Mouse (Mus musculus) urinary bladder, adult 18-20 months (tissue): Measurements from ENCODE around the gene Noc2l.

ENCODE experiments used
- DNase-seq, 2 experiments: peaks; one replicate each; pipeline ENCODE4 v3.0.0; 2022; ENCODE audit warnings: low spot score in 2 of 2, mixed read lengths in 2 of 2

Noc2l gene

GRCm38 (mm10) chr4:156235808-156236533 lies at the start of gene Noc2l:
TSS of gene Noc2l (plus strand) at chr4:156236010.
- DNase-seq: peak; percentile 79 to 83

GRCm38 (mm10) chr4:156188162-156188810 lies 47.5 kb upstream of the Noc2l start:
- no peak for DNase-seq

DNA sequence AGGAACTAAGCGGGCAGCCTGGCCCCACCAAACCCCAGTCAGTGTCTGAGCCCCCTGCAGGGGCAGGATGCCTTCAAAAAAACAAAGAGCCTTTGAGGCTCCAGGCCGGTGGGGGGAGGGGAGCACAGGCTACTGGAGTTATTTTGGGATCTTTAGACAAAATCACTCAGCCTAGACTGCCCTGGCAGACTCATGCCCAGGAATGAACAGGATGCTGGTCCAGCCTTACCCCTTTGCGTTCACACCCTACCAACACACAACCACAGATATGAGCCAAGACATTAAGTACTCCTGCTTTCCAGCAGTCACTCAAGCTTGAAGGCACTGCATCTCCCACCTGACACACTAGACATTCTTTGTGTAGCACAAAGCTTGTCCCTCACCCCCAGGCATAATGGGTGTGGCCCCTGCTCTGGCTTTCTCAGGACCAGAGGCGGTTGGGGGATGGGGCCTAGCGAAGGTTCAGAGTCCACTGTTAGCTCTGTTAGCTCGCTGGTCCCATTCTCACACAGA lies 46.9 kb upstream of the Noc2l start:
- DNase-seq: no peak

DNA sequence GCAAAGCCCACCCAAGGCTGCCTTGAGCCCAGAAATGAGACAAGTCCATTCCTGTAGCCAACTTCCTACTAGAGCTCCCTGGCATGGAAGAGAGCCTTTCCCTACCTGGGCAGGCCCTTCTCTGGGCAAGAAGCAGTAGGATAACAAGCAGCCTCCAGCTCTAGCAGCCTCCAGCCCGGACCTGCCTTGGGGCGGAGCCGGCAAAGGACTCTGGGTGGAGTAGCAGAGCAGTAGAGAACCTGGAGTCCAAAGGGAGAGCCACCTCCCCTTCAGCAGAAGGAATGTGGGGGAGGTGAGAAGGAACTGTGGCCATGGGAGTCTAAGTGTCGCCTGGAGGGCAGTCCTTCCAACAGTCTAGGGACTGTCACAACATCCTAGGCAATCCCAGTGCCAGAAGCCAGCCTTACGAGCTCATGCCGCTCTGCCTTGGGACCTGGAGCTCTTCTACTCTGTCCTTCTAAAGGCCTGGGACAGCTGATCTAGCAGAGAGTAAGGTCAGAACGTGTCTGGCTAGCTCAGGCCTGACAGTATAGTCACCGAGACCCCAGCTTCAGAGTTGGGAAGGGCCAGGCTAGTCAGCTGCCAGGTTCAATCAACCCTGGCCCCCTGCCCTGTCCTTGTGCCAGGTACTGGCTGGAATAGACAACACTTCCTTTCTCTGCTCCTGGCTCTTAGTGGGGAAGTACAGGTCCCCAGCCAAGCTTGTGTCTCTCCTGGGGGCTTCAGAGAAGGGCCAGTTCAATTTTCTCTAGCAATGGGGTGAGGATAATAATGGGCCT lies 43.2 kb upstream of the Noc2l start:
- peak; percentile 55 to 68 for DNase-seq

DNA sequence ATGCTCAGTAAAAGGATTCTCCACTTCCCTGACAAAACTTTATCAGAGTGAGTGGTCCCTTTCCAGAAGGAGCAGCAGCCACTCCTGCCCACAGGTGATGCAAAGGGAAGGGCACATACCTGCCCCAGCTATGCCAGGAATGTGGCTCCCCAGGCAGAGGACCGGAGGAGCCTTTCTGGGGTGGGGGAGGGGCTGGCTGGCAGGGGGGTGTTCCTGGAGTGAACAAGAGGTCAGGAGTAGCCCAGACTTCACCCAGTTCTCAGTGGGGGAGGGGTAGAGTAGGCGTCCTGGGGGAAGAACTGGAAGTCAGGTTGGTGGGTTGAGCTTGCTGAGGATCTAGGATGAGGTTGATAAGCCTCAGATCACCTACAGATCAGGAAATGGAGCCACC lies 42.6 kb upstream of the Noc2l start:
- no peak for DNase-seq

DNA sequence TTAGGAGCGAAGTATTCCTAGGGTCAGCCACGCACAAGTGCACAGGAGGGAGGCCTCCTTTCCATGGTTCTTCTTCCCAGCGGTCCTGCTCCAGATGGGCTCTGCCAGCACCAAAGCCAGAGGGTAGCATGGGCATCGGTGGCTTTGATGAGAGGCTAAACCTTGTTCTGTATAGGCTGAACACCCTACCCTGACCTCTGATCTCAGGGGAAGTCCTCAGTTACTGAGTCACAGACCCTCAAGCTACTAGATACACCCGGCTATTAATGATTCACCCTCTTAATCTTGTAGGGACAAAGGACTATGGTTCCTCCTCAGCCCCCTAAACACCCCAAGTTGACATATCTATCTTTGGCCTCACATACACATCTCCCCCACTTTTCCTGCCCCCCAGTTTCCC lies 41.9 kb upstream of the Noc2l start:
- no peak for DNase-seq

GRCm38 (mm10) chr4:156194346-156194745 lies 41.5 kb upstream of the Noc2l start:
- DNase-seq: no peak

- DNase-seq: peak in 1 of 2 experiments; percentile 41
Observed at GRCm38 (mm10) chr4:156195927-156196870, 39.6 kb upstream of the Noc2l start.

DNA sequence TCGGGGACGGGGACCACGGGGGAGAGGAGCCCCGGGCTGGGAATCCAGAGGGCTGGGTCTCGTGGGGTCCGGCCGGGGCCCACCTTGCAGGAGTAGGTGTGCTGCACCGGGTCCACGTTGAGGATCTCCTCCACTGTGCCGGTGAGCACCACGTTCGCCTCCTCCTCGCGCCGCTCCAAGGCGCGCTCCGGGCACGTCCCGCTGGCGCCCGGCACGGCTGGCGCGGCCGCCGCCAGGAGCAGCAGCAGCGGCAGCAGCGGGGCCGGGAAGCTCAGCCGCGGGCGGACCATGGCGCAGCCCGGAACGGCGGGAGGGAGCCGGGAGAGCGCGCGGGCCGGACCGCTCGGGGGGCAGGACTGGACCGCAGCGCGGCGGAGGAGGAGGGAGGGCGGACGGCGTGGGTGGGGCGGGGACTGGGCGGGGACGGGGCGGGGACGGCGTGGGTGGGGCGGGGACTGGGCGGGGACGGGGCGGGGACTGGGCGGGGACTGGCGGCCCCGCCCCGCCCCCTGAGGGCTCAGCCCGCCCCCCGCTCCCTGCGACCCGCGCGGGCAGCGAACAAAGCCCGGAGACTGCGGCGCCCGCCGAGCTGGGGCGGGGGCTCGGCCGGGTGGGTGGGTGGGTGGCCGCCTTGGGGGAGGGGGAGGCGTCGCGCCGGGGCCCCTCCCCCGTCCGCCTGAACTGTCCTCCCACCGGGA lies 38.5 kb upstream of the Noc2l start, which contains the start of gene Agrn:
Gene Agrn (minus strand): TSS at position 358 of the 698 bp plus-strand sequence.
- peak; percentile 53 to 63 for DNase-seq

DNA sequence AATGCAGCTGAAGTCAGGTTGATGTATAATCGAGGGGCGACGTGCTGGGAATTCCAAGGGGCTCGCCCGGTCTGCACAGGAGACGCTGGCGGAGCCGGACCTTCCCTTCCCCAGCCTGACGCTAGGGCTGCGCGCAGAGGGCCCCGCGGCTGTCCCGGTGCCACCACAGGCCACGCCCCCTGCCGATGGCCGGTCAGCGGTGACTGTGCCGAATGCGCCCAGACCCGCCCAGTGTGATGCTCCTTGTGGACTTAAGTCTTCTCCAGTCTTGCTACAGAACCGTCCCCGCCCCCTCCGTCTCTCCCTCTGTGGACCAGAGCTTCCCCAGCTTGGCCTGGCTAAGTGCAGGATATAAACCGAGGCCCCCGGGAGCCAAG lies 38.0 kb upstream of the Noc2l start:
- peak; percentile 78 to 88 for DNase-seq

DNA sequence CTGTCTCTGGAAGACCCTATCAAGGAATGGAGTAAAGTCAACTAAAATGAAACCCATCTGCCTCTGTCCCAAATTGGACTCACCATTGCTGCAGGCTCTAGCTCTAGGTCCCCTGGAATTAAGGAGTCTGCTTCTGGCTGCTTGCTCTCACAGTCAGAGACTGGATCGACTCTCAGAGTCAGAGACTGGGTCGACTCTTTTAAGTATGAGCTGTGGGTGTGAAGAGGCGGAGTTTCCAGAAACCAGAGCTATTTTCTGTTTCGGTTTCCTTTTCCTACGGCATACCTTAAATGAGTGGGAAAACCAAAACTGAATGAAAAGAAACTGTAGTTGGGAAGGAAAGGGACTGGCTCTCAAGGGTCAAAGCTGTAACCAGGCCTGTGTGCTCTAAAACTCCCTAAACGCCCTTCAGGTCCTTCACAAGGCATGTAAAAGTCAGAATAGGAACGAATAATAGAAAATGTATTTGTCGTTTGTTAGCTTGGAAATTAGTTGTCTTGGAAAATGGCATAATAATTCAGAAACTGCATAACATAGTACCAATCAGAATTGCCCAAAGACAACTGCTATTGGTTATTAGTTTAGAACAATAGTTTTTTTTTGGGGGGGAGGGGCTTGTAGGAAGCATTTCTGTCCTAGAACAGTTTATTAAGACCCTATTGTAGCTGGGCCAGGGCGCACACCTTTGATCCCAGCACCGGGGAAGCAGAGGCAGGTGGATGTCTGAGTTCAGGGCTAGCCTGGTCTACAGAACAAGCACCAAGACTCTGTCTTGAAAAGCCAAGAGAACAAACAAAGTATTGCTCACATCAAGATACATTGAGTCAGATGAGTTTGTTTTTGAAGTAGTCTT lies 35.0 kb upstream of the Noc2l start, which contains the start of gene Isg15:
Gene Isg15 (minus strand): TSS at position 196 of the 853 bp plus-strand sequence.
- DNase-seq: no peak

DNA sequence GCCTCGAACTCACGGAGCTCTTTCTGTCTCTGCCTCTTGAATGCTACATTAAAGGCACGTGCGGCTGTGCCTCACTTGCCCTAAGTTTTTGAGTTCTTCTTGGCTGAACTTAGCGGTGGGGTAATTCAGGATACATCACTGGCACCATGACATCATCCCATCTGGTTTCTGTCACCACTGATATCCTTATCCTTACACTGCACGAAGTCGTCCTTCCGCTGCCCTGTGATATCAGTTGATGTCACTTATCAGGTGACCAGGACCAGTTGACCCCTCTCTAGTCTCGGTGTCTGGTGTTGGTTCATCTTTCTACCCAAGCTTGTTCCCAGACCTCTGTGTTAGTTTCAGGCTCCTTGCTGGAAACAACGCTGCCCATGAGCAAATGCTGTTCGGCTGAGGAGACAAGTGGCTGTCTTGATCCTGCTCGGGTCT lies 33.3 kb upstream of the Noc2l start:
- no peak for DNase-seq

- no peak for DNase-seq
Observed at GRCm38 (mm10) chr4:156203001-156203412, 32.8 kb upstream of the Noc2l start, which contains the start of gene AW011738. TSS of gene AW011738 (plus strand) at chr4:156203304.

DNA sequence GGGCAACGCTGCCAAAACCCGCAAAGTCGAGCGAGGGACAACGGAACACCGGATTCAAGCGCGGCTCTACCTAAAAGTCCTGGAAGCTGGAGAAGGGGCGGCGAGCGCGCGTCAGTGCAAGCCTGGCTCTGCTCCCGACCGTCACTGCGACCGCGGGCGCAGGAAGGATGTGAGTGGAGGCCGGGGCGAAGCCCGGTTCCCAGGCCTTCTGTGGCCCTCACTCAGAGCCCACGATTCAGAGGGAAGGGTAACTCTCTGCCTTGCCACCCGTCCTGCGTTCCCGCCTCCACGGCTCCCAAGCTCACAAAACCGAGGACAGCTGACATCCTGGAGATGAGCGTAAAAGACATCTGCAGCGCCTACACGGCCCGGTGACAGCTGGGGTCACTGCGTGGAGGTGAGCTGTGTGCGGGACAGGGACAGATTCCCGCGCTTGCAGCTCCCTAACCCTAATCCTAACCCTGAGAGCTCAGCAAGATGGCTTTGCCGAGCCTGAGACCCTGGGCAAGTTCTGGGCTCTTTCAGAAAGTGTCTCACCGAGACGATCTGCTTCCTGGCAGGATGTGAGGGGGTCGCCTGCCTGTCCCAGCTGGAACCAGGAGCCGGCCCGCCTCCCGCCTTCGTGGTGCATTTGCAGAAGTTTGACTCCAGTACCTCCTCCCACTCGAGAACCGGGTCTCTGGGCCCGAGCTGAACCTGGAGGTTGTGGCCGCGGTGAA lies 32.2 kb upstream of the Noc2l start:
- no peak for DNase-seq

DNA sequence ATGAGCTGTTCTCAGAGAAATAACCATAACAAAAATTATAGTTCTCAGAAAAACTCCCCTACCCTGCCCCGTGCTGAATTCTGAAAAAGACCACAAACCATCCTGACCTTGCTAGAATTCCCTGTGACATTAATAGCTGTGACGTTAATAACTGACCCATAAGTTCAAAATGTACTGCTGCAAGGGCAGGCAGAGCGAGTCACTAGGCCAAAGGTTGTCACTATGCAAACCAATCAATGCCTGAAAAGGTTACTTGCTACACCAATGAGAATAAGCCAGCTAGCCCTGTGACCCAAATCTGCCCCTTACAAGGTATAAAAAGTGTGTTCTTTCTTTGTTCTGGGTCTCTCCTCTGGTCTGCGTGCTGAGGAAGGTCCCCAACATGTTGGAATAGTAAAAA lies 26.9 kb upstream of the Noc2l start:
- DNase-seq: no peak

GRCm38 (mm10) chr4:156209963-156210635 lies 25.7 kb upstream of the Noc2l start:
- no peak for DNase-seq

- DNase-seq: no peak
Observed at GRCm38 (mm10) chr4:156213134-156213533, 22.7 kb upstream of the Noc2l start.

GRCm38 (mm10) chr4:156215649-156216048 lies 20.2 kb upstream of the Noc2l start, which contains the start of gene Perm1:
TSS of gene Perm1 (plus strand) at chr4:156215868.
- DNase-seq: no peak
